Mouse (Mus musculus): ENCODE results near the gene Spaca9.

- TF ChIP-seq CTCF (IDR thresholded peaks at IDR 0.05; ENCODE audit: low read depth) (peak; percentile 83), EP300 (IDR thresholded peaks at IDR 0.05; ENCODE audit: low read depth) (no peak)
Observed at GRCm38 (mm10) chr2:28688431-28688830, 11.1 kb downstream of the Spaca9 start.
